ENCODE assay signal across 20 mouse cellular contexts in genomic region chr16:95372960-95373359, GRCm38 (mm10).
DNase-seq lines count a peak whose midpoint lies in the region; ATAC-seq and TF ChIP-seq lines count a peak whose summit lies in the region.
"Had no signal": no experiment of that assay in that cellular context is flagged by ENCODE, and none has a peak within 500 bp of the region (broad histone marks: within the 10 kb centered on the region; RNA-seq: fewer than 3 reads in every experiment).

No protein-coding gene starts in this region.

- H3K27me3 ChIP-seq in heart, postnatal 0 days (ENCODE audit: control insufficient read depth, insufficient read depth, low read length) = no peaks in the 10 kb centered on the region
- H3K27me3 ChIP-seq: forebrain, embryonic 15.5 days; limb, embryonic 13.5 days; neural tube, embryonic 13.5 days had no signal

- peak; percentile 36; the same call in 1 of the 2 replicates for ATAC-seq in heart, postnatal 0 days (ENCODE audit: insufficient read depth, low read depth)
- no peak for ATAC-seq in frontal cortex, adult (ENCODE audit: low TSS enrichment)
- ATAC-seq: forebrain, embryonic 15.5 days; intestine, postnatal 0 days; midbrain, embryonic 16.5 days had no signal

- H3K27ac ChIP-seq in heart, postnatal 0 days (ENCODE audit: low read depth) = no peak overlapping the region
- H3K27ac ChIP-seq: forebrain, embryonic 15.5 days; limb, embryonic 13.5 days; liver, embryonic 14.5 days; neural tube, embryonic 13.5 days had no signal

- TF ChIP-seq EP300 in heart, postnatal 0 days (IDR thresholded peaks at IDR 0.05; ENCODE audit: low read depth) = no peak

- intact Hi-C loops in heart, postnatal 10 days (cut with DNase I) = no loop called here

- TF ChIP-seq CTCF in heart, postnatal 0 days (IDR thresholded peaks at IDR 0.05; ENCODE audit: low read depth) = no peak

- no peak overlapping the region for H3K9ac ChIP-seq in heart, postnatal 0 days (replicated peaks; ENCODE audit: low read depth, low read length)
- H3K9ac ChIP-seq: forebrain, embryonic 15.5 days; limb, embryonic 13.5 days; liver, embryonic 14.5 days; neural tube, embryonic 13.5 days had no signal

- H3K4me1 ChIP-seq in heart, postnatal 0 days (ENCODE audit: control insufficient read depth, insufficient read depth) = peaks cover 24% of the 10 kb centered on the region
- H3K4me1 ChIP-seq: forebrain, embryonic 15.5 days had no signal

- no peak overlapping the region for H3K4me3 ChIP-seq in heart, postnatal 0 days (ENCODE audit: low read depth, low read length)
- H3K4me3 ChIP-seq: forebrain, embryonic 15.5 days; limb, embryonic 13.5 days; myocyte; neural tube, embryonic 13.5 days had no signal

- 49% methylated on average over 9 of the region's 9 CpGs for WGBS in heart, postnatal 0 days

- no peak overlapping the region for H3K4me2 ChIP-seq in heart, postnatal 0 days (ENCODE audit: low read depth, low read length)
- H3K4me2 ChIP-seq: forebrain, embryonic 15.5 days; limb, embryonic 13.5 days; neural tube, embryonic 13.5 days had no signal

- no peaks in the 10 kb centered on the region for H3K36me3 ChIP-seq in heart, postnatal 0 days (replicated peaks; ENCODE audit: control insufficient read depth, insufficient read depth, low read length)
- H3K36me3 ChIP-seq: forebrain, embryonic 15.5 days; neural tube, embryonic 13.5 days had no signal

- H3K9me3 ChIP-seq in heart, postnatal 0 days (replicated peaks; ENCODE audit: control insufficient read depth, low read length) = no peaks in the 10 kb centered on the region
- H3K9me3 ChIP-seq: forebrain, embryonic 15.5 days; limb, embryonic 13.5 days; neural tube, embryonic 13.5 days had no signal

- DNase-seq in adrenal gland, postnatal 10 days = peak; percentile 10
- no peak for DNase-seq in adrenal gland, postnatal 4 days (ENCODE audit: low spot score in 2 of 2)
- no peak for DNase-seq in heart, postnatal 0 days (ENCODE audit: low spot score)
- no peak for DNase-seq in heart, postnatal 10 days
- DNase-seq in ovary, postnatal 36 days (ENCODE audit: low spot score) = peak; percentile 30
- DNase-seq in ovary, postnatal 10 days (ENCODE audit: low spot score) = no peak
- no peak for DNase-seq in cerebellum, adult 11-12 months
- DNase-seq: cerebellum, adult 2 months; cerebellum, postnatal 25 days; embryo, embryonic 11 days; gastrocnemius, postnatal 14 days; kidney, postnatal 4 days had no signal

Comparison
In these comparisons a context has a peak if more than half of its experiments do, and no peak if none do; other contexts are left out.
1. DNase-seq: peak in adrenal gland, postnatal 10 days (single experiment) and ovary, postnatal 36 days (single experiment); none in adrenal gland, postnatal 4 days (0 of 2), heart, postnatal 0 days (single experiment), heart, postnatal 10 days (0 of 2), ovary, postnatal 10 days (single experiment) and cerebellum, adult 11-12 months (single experiment).